Mouse (Mus musculus): Measurements from ENCODE around the gene Jmjd4. TPM values are rescaled to one million over a fixed set of nuclear protein-coding genes. Genes with fewer than 3 reads are reported as not detected.
A peak's percentile ranks its signal among the peaks of the same experiment; 100 is the strongest.

Jmjd4 gene
- polyA plus RNA-seq, 1 experiment: 3.2 TPM

DNA sequence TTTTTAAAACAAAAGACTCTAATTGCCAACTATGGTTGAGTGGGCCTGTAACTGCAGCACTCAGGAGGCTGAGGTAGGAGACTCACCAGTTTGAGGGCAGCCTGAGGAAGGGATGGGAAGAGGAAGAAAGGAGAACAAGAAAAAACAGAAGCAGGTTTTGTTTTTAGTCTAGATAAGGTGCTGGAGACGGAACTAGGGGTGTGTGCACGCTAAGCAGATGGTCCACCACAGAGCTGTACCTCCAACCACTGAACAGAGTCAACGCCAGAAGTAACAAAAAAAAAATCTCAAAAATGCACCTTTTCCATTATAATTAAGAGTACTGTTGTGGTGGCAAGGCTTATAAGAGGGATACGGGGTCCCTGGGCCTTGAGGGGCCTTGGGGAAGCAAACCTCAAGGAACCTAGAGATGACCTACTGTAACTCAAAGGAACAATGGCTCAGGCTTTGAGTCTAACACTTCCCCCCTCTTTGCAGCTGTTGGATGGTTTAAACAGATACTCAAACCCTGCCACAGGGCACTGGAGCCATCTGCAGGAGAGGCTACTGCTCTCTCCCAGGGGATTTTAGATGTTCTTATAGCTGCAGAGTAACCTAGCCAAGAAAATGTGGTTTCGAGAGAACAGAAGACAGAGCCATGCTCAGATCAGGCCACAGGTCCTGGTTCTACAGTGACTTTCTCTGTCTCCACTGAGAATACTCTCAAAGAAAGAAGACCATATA lies 52.3 kb downstream of the Jmjd4 start:
- no peak overlapping the region for H3K27ac ChIP-seq (ENCODE audit: insufficient read depth, low read depth, low read length)
- H3K4me3 ChIP-seq (ENCODE audit: insufficient read depth, low read length): no peak overlapping the region
- peaks cover 23% of the 10 kb centered on the region for H3K4me1 ChIP-seq (ENCODE audit: control insufficient read depth, insufficient read depth, low read length)
- TF ChIP-seq POLR2A (IDR thresholded peaks at IDR 0.05; ENCODE audit: borderline replicate concordance, low read depth, low read length) (no peak), CTCF (IDR thresholded peaks at IDR 0.05; ENCODE audit: low read depth, low read length) (no peak)

GRCm38 (mm10) chr11:59505351-59505838 lies 55.5 kb downstream of the Jmjd4 start:
- Histone ChIP-seq H3K4me1 (ENCODE audit: control insufficient read depth, insufficient read depth, low read length) (peaks cover 12% of the 10 kb centered on the region; the same call in 1 of the 2 replicates), H3K27ac (ENCODE audit: insufficient read depth, low read depth, low read length) (peak overlapping the region; percentile 2)
- TF ChIP-seq POLR2A (IDR thresholded peaks at IDR 0.05; ENCODE audit: borderline replicate concordance, low read depth, low read length): no peak
- TF ChIP-seq CTCF (IDR thresholded peaks at IDR 0.05; ENCODE audit: low read depth, low read length): no peak

DNA sequence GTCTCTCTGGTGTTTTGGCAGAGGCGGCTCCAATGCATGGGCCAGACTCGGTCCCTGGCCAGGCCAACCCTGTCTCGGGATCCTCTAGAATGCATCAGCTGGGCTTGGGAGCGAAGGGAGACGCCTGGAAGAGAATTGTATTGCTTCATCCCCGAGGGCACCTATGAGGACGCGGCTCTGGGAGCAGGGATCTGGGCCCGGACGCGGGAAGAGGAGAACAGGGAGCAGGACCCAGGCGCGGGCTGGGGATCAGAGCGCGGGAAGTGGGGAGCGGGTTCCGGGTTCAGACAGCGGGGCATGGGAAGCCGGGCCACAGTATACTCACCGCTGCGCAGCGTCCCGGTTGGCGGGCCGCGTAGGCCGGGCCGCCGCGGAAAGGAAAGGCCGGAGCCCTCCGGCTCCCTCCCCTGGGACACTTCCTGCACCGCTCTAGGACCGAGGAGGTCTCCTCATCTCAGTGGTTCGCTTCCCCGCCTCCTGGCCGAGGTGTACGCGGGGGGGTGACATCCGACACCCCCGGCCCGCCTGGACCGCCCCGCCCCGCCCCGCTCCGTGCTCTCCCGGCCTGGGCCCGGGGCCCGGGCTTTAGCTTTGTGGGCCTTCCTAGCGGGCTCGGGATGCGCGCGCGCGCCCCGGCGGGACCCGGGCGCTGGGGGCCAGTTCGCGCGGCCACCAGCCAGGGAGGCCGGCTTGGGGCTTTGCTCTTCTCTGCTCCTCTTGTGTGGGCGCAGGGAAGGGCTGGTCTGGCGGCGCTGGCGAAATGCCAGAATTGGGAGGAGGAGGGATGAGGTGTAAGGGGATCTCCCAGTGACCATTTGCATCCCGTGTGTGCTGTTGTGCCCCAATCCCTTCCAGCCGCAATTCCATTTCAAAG lies 56.2 kb downstream of the Jmjd4 start:
- TF ChIP-seq CTCF (IDR thresholded peaks at IDR 0.05; ENCODE audit: low read depth, low read length): no peak
- TF ChIP-seq POLR2A (IDR thresholded peaks at IDR 0.05; ENCODE audit: borderline replicate concordance, low read depth, low read length): no peak
- Histone ChIP-seq H3K4me3 (ENCODE audit: insufficient read depth, low read length) (peak overlapping the region; percentile 83), H3K27ac (ENCODE audit: insufficient read depth, low read depth, low read length) (peak overlapping the region; percentile 7), H3K4me1 (ENCODE audit: control insufficient read depth, insufficient read depth, low read length) (peaks cover 12% of the 10 kb centered on the region; the same call in 1 of the 2 replicates)

More at GRCm38 (mm10) chr11:59505351-59505838, 55.5 kb downstream of the Jmjd4 start:
- peak overlapping the region; percentile 83 for H3K4me3 ChIP-seq (ENCODE audit: insufficient read depth, low read length)

DNA sequence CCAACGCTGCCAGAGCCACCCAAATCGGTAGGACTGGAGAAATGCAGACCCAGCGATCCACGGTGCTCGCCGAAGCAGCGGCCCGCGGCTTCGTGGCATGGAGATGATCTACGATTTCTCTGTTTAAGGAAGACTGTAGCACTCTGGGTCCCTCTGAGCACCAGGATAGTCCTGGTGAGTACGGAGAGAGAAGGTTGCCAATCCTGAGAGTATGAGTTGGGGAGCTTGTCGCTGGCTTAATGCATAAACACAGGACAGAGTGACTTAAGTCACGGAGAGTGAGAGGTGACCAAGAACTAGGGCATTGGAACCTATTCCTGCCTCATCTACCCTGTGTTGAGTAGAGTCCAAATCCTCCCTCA lies 56.8 kb downstream of the Jmjd4 start:
- Histone ChIP-seq H3K27ac (ENCODE audit: insufficient read depth, low read depth, low read length) (0 out of 2 replicates have a peak overlapping the region, but pooled peaks have one; percentile 7), H3K4me3 (ENCODE audit: insufficient read depth, low read length) (peak overlapping the region; percentile 83), H3K4me1 (ENCODE audit: control insufficient read depth, insufficient read depth, low read length) (peaks cover 12% of the 10 kb centered on the region; the same call in 1 of the 2 replicates)
- TF ChIP-seq POLR2A (IDR thresholded peaks at IDR 0.05; ENCODE audit: borderline replicate concordance, low read depth, low read length) (no peak), CTCF (IDR thresholded peaks at IDR 0.05; ENCODE audit: low read depth, low read length) (no peak)

Other genes with a start within 250 kb of the Jmjd4 start
- gene Mrpl55, start 247.6 kb upstream of the Jmjd4 start, polyA plus RNA-seq (2012; ENCODE audit: insufficient read depth, insufficient read length, missing spikeins): 20.1 and 24.1 TPM in 2 replicates
- 18.9 and 20.8 TPM in 2 replicates for gene 2310033P09Rik, start 241.7 kb upstream of the Jmjd4 start, polyA plus RNA-seq (2012; ENCODE audit: insufficient read depth, insufficient read length, missing spikeins)
- 295 and 301 TPM in 2 replicates for gene Arf1, start 221.8 kb upstream of the Jmjd4 start, polyA plus RNA-seq (2012; ENCODE audit: insufficient read depth, insufficient read length, missing spikeins)
- not detected in 2 replicates for gene Wnt3a, start 159.3 kb upstream of the Jmjd4 start, polyA plus RNA-seq (2012; ENCODE audit: insufficient read depth, insufficient read length, missing spikeins)
- not detected in 2 replicates for gene Wnt9a, start 143.1 kb upstream of the Jmjd4 start, polyA plus RNA-seq (2012; ENCODE audit: insufficient read depth, insufficient read length, missing spikeins)
- gene Prss38, start 74.4 kb upstream of the Jmjd4 start, polyA plus RNA-seq (2012; ENCODE audit: insufficient read depth, insufficient read length, missing spikeins): not detected in 2 replicates
- gene Snap47, start 1.1 kb downstream of the Jmjd4 start, polyA plus RNA-seq (2012; ENCODE audit: insufficient read depth, insufficient read length, missing spikeins): 17.1 and 18.0 TPM in 2 replicates
- 2.1 and 2.3 TPM in 2 replicates for gene Zfp867, start 22.4 kb downstream of the Jmjd4 start, polyA plus RNA-seq (2012; ENCODE audit: insufficient read depth, insufficient read length, missing spikeins)
- 20.2 and 24.1 TPM in 2 replicates for gene Zkscan17, start 76.7 kb downstream of the Jmjd4 start, polyA plus RNA-seq (2012; ENCODE audit: insufficient read depth, insufficient read length, missing spikeins)
- gene Nlrp3, start 91.5 kb downstream of the Jmjd4 start, polyA plus RNA-seq (2012; ENCODE audit: insufficient read depth, insufficient read length, missing spikeins): 50.6 and 52.3 TPM in 2 replicates
- gene Olfr222, start 126.2 kb downstream of the Jmjd4 start, polyA plus RNA-seq (2012; ENCODE audit: insufficient read depth, insufficient read length, missing spikeins): not detected in 2 replicates
- gene Olfr223, start 143.2 kb downstream of the Jmjd4 start, polyA plus RNA-seq (2012; ENCODE audit: insufficient read depth, insufficient read length, missing spikeins): not detected in 2 replicates
- gene Mprip, start 211.3 kb downstream of the Jmjd4 start, polyA plus RNA-seq (2012; ENCODE audit: insufficient read depth, insufficient read length, missing spikeins): 52.4 and 55.9 TPM in 2 replicates